Mouse (Mus musculus): ENCODE results near the gene Vmn2r96.
"Not testable (repeated sequence)": the region's sequence is repeated elsewhere in the genome, so short reads cannot be mapped to it uniquely, and the experiment has no call there.

Gene Vmn2r96

GRCm38 (mm10) chr17:18572851-18573250 is at the start of gene Vmn2r96:
Gene Vmn2r96, plus strand, starts transcription at chr17:18573151.
- not testable (repeated sequence) for DNase-seq

- no peak for DNase-seq
These were observed 49.6 kb upstream of the Vmn2r96 start for GRCm38 (mm10) chr17:18523371-18523770.

GRCm38 (mm10) chr17:18523991-18524390 is 49.0 kb upstream of the Vmn2r96 start:
- no peak for DNase-seq

- not testable (repeated sequence) for DNase-seq
These were observed 14.5 kb upstream of the Vmn2r96 start for GRCm38 (mm10) chr17:18558212-18559158.

GRCm38 (mm10) chr17:18566186-18566585 is 6.8 kb upstream of the Vmn2r96 start:
- DNase-seq, result not testable (repeated sequence)

GRCm38 (mm10) chr17:18615151-18615550 is 42.2 kb downstream of the Vmn2r96 start:
- not testable (repeated sequence) for DNase-seq

- no peak for DNase-seq
These were observed 53.6 kb downstream of the Vmn2r96 start for GRCm38 (mm10) chr17:18626532-18626931.

Measured in kidney, postnatal 4 days (tissue).